Mouse (Mus musculus): ENCODE results near the gene Mpped2.

Mpped2 gene

GRCm38 (mm10) chr2:106822540-106822939, 129.5 kb downstream of the Mpped2 start:
- DNase-seq = no peak

GRCm38 (mm10) chr2:106825461-106825860, 132.4 kb downstream of the Mpped2 start:
- no peak for DNase-seq

GRCm38 (mm10) chr2:106826023-106826422, 133.0 kb downstream of the Mpped2 start:
- no peak for DNase-seq

GRCm38 (mm10) chr2:106826806-106827205, 133.7 kb downstream of the Mpped2 start:
- no peak for DNase-seq

GRCm38 (mm10) chr2:106828573-106829310, 135.7 kb downstream of the Mpped2 start:
- DNase-seq = no peak

GRCm38 (mm10) chr2:106829420-106829819, 136.4 kb downstream of the Mpped2 start:
- DNase-seq = no peak

GRCm38 (mm10) chr2:106832577-106832976, 139.5 kb downstream of the Mpped2 start:
- no peak for DNase-seq

GRCm38 (mm10) chr2:106833212-106833611, 140.1 kb downstream of the Mpped2 start:
- DNase-seq = no peak

- DNase-seq = no peak
Observed at GRCm38 (mm10) chr2:106835321-106835720, 142.3 kb downstream of the Mpped2 start.

GRCm38 (mm10) chr2:106837241-106837640, 144.2 kb downstream of the Mpped2 start:
- no peak for DNase-seq

- no peak for DNase-seq
Observed at GRCm38 (mm10) chr2:106844147-106844546, 151.1 kb downstream of the Mpped2 start.

GRCm38 (mm10) chr2:106844766-106845678, 152.0 kb downstream of the Mpped2 start:
- DNase-seq = no peak

GRCm38 (mm10) chr2:106846511-106846910, 153.4 kb downstream of the Mpped2 start:
- no peak for DNase-seq

GRCm38 (mm10) chr2:106849389-106849788, 156.3 kb downstream of the Mpped2 start:
- DNase-seq = no peak

GRCm38 (mm10) chr2:106851515-106851914, 158.4 kb downstream of the Mpped2 start:
- peak; percentile 23 for DNase-seq

GRCm38 (mm10) chr2:106854213-106854612, 161.1 kb downstream of the Mpped2 start:
- no peak for DNase-seq

GRCm38 (mm10) chr2:106854758-106855157, 161.7 kb downstream of the Mpped2 start:
- no peak for DNase-seq

GRCm38 (mm10) chr2:106855184-106855583, 162.1 kb downstream of the Mpped2 start:
- no peak for DNase-seq

GRCm38 (mm10) chr2:106855623-106856350, 162.7 kb downstream of the Mpped2 start:
- DNase-seq = no peak

- no peak for DNase-seq
Observed at GRCm38 (mm10) chr2:106856361-106856961, 163.4 kb downstream of the Mpped2 start.

GRCm38 (mm10) chr2:106857258-106857657, 164.2 kb downstream of the Mpped2 start:
- DNase-seq = peak; percentile 24

GRCm38 (mm10) chr2:106857711-106858110, 164.6 kb downstream of the Mpped2 start:
- DNase-seq = no peak

All from cerebellum, adult 8-10 months (tissue).